Mouse (Mus musculus) regulatory T cell (primary cell): ENCODE data around the gene Cpsf4l.

Experiments used
- in situ Hi-C: fragments of 300-600 bp; cut with MboI, MseI; formaldehyde crosslinking; loops from one replicate; pipeline ENCODE4 v1.15.1; 2025; ENCODE audit warnings: high pct_unique_total_duplicates

The Cpsf4l gene

DNA sequence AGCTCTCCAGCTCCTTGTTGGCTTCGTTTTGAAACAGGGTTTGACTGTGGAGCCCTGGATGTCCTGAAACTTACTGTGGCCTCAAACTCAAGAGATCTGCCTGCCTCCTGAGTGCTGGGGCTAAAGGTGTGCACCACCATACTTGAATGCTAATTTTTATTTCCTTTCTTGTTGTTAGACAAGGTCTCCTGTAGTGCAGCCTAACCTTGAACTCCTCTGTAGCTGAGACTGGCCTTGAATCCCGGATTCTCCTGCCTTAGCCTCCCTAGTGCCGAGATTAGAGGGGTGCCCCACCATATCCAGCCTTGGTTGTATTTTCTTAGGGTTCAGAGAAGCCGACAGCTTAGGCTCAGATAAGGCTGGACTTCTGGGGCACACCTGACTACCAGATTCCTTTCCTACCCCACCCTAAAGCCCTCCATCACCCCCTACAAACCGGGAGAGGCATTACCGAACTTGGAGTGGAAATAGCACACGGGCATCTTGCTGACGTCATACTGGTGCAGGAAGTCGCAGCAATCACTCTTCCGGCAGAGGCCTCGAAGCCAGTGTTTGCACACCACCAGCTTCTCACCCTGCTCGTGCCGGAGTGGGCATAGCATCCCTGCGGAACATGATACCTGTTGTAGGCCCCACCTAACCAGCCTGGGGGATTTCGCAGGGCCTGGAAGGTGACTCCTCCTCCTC is 3.7 kb downstream of the Cpsf4l start:
- in situ Hi-C loops, result loop anchor here (5.0 kb wide), 1 partner anchor 41 kb away; no protein-coding TSS in a partner anchor

DNA sequence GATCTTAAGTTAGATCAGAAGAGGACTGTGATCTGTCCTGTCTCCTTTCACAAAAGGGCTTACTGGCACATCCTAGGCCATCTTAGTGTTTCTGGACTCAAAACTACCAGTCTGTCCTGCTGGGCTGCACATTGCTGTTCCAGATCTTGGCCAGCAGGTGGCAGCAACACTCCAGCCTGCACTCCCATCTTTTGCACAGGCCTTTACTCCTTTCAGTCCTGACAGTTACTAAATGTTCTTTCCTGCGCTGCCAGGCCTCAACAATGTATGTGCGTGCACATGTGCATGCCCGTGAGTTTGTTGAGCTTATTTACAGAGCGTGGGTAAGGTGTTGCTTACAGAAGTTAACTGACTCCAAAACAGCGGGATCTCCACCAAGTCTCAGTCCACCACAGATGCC is 6.1 kb downstream of the Cpsf4l start:
- in situ Hi-C loops, result loop anchor here (5.0 kb wide), 1 partner anchor 109 kb away; no protein-coding TSS in a partner anchor

- in situ Hi-C loops, result loop anchor here (5.0 kb wide), 1 partner anchor 113 kb away; no protein-coding TSS in a partner anchor
Measured at GRCm38 (mm10) chr11:113699643-113700042, 10.2 kb downstream of the Cpsf4l start.

DNA sequence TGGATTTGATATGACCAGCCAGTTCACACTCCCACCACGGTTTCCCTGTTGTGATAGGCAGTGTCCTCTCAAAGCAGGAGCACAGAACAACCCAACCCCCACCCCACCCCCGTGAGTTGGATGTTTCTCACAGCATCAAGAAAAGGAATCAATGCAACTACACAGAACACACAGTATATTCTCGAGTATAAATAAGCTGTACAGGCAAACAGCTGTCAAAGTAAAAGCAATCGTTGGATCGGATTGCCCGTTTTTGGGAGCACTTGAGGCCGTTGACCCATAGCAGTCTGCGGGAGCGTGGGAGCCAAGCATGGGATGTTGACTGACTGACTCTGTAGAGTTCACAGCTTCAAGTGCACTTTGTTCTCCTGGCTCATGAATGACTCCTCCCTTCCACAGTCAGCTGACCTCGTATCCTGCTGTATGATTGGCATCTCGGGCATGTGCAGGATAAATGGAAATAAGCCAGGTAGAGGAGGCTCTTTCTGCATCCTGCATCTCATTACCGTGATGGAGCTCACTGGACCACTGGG is 11.7 kb downstream of the Cpsf4l start:
- in situ Hi-C loops, result no loop called here

DNA sequence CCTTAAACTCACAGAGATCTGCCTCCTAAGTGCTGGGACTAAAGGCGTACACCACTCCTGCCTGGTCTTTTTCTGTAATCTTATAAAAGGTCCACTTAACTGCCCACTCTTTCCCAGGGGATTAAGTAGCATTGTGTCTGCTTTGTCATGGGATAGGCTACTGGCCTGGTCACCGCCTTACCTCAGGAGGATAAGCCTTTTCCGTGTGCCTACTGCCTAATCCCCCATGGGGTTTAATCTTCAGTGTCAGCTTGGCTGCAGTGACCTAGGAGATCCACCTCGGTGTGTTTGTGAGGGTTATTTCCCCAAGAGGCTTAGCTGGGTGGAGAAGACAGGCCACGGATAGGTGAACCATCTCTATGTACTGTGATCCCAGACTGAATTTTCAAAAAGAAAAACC is 12.2 kb downstream of the Cpsf4l start:
- in situ Hi-C loops, result no loop called here

DNA sequence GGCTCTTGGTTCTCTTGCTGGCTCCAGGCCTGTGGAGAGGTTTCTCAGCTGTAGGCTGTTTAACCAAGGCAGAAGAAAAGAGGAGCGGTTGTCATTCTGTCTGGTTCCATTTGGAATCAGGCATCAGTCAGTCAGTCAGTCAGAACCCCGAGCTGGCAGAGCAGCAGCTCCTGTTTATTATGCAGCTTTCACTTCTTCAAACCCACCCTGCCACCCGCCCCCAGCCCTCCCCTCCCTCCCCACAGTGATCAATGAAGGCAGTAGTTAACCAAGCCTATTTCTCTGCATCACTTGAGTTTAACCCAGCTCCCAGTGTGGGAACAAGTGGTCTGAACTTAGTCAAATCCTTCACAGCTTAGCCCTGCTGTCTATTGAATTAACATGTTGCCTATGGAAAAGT is 18.0 kb downstream of the Cpsf4l start:
- in situ Hi-C loops, result no loop called here

DNA sequence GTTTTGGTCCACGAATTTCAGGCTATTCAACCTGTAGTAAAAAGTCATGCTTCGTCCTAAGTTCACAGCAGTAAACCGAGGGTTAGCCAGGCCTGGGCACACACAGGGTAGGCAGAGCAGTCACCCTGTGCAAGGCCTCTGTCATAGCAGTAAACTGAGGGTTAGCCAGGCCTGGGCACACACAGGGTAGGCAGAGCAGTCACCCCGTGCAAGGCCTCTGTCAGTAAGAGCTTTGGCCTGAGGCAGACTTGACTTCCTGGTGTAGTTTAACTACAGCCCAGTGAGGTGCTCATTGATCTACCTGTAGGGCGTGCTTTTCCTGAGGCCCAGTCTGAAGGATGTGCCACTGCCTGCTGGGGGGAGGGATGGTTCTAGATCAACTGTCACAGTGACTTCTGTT is 18.5 kb downstream of the Cpsf4l start:
- in situ Hi-C loops, result no loop called here

- in situ Hi-C loops, result no loop called here
Measured at GRCm38 (mm10) chr11:113690506-113690905, 19.3 kb downstream of the Cpsf4l start.

DNA sequence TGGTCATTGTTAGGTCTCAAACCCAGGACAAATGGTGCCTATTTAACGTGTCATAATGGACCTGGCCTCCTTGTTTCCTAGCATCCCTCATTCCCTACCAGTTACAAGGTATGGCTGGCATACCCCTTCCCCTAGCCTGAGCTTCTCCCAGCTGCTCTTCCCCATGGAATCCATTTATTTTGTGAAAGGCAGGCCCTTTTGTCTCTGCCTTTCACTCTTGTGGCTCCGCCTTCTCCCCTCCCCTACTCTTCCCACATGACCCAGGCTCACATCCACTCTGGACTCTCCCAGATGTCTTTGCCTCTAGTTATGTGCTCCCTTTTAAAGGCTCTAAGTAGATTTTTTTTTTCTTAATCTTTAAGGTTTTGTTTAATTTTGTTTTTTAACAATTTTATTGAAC is 22.8 kb downstream of the Cpsf4l start:
- in situ Hi-C loops, result no loop called here

GRCm38 (mm10) chr11:113684707-113685426 is 24.9 kb downstream of the Cpsf4l start:
- in situ Hi-C loops, result no loop called here

- in situ Hi-C loops, result no loop called here
Measured at GRCm38 (mm10) chr11:113683957-113684706, 25.7 kb downstream of the Cpsf4l start, which contains the start of the genes Fam104a and D11Wsu47e. Gene Fam104a (minus strand): TSS chr11:113684155. Gene D11Wsu47e (plus strand): TSS chr11:113684412.

DNA sequence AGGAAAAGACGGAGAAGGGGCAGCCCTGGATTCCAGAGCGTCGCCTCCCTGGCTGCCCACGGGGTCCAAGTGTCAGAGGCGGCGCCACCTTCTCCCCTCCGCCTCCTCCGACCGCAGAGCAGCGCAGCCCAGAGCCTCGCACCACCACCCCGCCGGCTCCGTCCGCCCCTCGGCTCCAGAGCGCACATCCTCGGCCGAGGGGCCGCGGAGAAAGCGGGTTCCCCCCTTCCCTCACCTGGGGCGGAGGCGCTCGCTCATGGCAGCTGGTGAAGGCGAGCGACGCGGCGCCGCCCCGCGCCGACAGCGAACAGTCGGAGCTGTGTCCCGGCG is 26.2 kb downstream of the Cpsf4l start:
- in situ Hi-C loops, result no loop called here

DNA sequence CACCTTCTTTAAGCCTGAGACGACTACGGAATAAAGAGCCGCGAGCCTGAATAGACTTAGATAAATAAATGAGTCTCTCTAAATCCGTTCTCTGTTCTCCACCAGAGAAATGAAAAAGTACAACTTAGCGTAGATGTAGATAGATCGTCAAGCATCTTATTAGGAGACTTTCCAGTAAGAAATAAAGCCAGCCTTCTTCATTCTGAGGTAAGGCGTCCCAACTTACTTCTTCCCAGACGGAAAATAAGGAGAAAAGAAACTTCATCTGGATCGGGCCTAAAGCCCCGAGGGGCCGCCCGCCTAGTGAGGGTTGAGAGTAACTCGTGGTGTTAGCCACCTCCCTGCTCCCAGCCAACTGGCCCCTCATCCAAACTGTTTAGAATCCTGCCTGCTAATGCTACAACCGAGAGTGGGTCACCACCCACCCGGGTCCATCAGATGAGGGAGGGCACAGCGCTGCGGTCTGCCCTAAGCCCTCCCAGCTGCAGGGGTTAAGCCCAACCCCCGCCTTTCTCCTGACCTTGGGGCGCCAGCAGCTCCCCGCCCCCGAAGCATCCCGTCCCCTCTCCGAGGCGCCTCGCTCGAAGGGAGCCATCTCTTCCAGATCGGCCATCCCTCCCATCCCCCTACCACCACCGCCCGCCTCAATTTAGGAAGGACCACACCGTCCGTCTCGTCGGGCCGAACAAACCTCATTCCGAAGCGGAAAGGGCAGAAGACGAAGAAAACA is 26.8 kb downstream of the Cpsf4l start:
- in situ Hi-C loops, result no loop called here

GRCm38 (mm10) chr11:113681979-113682378 is 27.8 kb downstream of the Cpsf4l start:
- in situ Hi-C loops, result no loop called here

DNA sequence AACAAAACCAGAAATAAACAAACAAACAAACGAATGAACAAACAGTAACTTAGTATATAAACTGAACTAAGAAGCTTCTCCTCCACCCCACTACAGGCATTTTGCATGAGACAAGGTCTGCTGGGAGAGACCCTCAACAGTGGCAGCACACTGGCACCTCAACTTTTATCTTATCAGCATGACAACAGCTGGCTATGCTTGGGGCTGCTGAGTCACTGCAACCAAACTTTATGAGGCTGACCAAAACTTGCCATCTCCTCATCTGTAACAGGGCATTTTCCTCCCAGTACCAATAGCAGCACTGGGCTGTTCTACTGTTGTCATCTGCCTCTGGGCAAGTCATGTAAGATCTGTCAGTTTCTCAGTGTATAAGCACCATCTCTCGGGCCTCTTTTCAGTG is 28.9 kb downstream of the Cpsf4l start:
- in situ Hi-C loops, result no loop called here

DNA sequence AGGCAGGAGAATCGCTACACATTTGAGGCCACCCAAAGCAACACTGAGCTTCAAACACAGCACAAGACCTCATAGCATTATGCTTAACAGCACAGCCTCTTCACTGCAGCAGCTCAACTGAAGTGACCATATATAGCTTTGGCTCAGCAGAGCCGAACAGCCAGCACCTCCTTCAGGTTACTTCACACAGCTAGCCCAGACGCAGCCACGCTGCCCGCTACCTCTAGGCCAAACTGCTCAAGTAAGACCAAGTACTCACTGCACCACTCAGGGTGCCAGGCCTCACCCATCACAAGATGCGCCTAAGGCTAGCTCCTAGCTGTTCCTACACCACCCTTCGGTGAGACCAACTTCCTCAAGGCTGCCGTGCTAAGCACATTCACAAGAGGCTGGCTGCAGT is 31.4 kb downstream of the Cpsf4l start:
- in situ Hi-C loops, result no loop called here

- in situ Hi-C loops, result no loop called here
Measured at GRCm38 (mm10) chr11:113677378-113677777, 32.4 kb downstream of the Cpsf4l start.

DNA sequence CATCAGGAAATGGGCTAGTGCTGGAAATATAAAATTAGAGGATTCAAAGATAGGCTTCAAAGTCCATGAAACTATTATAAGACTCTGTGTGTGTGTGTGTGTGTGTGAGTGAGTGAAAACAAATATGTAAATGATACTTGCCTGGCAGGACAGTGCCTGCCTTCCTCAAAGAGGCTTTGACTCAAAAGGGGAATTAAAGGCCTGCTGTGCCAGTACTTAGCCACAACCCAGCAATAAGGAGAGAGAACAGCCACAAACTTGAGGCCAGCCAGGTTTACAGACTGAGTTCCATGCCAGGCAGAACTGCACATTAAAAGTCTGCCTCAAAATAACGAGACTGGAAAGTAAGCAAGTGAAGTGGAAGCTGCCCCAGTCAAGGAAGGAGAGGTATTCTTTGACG is 33.0 kb downstream of the Cpsf4l start:
- in situ Hi-C loops, result no loop called here

DNA sequence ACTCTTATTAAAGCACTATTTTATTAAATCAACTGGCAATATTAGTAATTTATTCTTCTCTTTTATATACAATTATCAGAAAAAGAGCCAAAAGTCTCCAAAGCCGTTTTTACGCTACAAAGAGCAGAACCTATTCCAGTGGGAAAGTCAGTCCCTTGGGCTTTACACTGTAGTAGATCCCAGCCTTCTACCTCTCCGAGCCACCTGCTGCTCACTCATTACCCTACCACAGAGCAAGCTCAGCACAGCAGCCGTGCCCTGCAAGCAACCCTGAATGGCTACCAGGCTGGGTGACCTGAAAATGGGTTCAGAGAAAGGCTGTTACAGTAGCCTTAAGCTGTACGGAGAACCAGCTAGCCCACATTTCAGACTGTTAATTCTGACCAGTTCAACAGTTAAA is 35.2 kb downstream of the Cpsf4l start:
- in situ Hi-C loops, result no loop called here

DNA sequence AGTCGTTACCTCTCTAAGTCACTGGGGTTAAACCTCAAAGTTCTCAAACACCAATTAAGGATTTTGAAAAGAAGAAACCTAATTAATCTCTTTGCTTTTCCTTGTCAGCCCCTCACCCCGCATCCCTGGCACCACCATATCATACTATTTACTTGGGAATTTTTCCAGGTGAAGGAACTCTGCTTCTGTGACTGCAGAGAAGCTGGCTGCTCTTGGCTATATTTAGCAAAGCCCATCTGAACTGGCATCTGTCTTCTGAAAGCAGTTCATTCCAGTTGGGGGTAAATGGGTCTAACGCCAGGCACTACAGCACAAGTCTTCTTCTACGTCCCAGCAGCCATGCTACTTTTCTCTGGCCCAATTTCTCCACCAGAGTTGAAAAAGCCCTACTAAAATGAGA is 36.2 kb downstream of the Cpsf4l start:
- in situ Hi-C loops, result no loop called here

DNA sequence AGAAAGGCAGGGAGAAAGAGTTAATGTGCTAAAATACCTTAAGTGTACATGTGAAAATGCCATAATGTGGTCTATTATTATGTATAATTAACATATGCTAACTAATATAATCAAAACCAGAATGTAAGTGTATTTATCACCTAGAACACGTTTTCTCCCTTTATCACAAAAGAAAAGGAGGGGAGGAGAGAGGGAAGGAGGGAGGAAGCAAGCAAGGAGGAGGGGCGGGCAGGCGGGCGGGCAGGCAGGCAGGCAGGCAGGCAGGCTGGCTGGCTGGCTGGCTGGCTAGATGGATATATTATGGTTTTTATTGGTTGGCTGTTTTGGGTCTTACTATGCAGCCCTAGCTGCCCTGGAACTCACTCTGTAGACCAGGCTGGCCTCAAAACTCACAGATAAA is 40.1 kb downstream of the Cpsf4l start:
- in situ Hi-C loops, result no loop called here

DNA sequence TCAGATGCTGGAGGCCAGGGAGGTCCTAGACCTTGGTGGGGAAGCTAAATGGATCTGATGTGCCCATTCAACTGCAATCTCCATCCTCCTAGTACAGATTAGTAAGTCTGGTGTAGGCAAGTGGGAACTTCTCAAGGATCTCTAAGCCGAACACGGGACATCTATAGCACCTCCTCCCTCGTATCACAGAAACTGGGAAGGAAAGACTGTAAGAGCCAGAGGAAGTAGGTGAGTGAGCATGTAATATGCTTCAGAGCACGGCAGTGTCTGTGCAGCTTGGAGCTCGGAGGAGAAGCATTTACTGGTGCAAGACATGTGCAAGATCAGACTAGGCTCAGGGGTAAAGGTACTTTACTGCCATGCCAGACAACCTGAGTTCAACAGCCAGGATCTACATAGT is 41.0 kb downstream of the Cpsf4l start:
- in situ Hi-C loops, result no loop called here
